Mouse (Mus musculus) ovary, adult 18-20 months (tissue): Measurements from ENCODE around the gene Abcg5.

Experiments
- DNase-seq: peaks from one replicate; pipeline ENCODE4 v3.0.0; 2022; ENCODE audit warnings: low spot score, mixed read lengths

Abcg5 gene

GRCm38 (mm10) chr17:84608606-84609005, 74.2 kb downstream of the Abcg5 start:
- DNase-seq, result no peak
